Mouse (Mus musculus) urinary bladder, postnatal 10 days (tissue): ENCODE measurements around the gene Fis1.
"Not testable (repeated sequence)": the region's sequence is repeated elsewhere in the genome, so short reads cannot be mapped to it uniquely, and the experiment has no call there.

Experiments
- DNase-seq: peaks from one replicate; pipeline ENCODE4 v3.0.0; 2022; ENCODE audit warnings: low spot score

The Fis1 gene

DNA sequence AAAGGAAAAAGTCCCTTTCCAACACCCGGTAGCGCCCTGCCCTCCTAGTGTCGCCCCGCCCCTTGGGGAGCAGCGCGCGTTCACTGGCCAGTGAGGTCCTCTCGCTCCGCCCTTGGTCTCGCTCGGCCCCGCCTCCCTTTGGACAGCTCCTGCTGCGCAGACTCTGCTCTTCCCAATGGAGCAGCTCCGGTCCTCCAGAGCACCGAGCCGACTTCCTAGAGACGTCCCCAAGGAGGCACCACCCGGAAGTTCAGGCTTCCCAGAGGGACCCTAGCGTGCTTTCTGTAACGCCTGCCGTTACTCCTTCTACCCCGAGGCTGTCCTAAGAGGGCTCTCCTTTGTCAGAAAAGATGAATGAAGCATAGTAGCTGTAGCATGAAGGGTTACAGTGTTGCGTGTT is at the start of gene Fis1:
TSS of gene Fis1 (plus strand) at position 261 of the 400 bp plus-strand sequence.
- peak; percentile 80 for DNase-seq

DNA sequence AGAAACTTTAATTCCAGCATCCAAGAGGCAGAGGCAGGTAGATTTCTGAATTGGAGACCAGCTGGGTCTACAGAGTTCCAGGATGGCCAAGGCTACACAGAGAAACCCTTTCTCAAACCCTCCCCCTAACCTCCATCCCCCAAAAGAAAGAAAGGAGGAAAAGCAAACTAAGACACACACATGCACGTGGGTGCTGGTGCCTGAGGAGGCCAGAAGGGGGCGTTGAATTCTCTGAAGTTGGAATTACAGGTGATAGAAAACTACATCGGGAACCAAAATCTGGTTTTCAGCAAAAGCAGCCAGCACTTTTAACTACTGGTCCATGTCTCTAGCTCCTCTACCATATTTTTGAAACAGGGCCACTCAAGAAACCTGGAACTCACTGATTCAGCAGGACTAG is 48.5 kb upstream of the Fis1 start:
- DNase-seq, result no peak

DNA sequence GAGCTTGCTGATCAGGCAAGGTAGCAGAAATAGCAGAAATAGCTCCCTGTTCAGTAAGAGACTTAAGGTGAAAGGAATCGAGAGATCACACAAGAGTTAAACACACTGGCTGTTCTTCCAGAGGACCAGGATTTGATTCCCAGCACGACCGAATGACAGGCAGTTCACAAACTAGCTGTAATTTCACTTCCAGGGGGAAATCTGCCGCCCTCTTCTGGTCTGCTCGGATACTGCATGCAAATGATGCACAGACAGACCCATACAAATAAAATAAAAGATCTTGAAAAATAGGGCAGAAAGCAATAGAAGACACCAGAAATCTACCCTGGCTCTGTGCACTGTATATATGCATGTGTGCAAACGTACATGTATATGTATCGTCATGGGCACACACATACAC is 47.4 kb upstream of the Fis1 start:
- DNase-seq, result no peak

GRCm38 (mm10) chr5:136907587-136907986 is 45.5 kb upstream of the Fis1 start:
- no peak for DNase-seq

DNA sequence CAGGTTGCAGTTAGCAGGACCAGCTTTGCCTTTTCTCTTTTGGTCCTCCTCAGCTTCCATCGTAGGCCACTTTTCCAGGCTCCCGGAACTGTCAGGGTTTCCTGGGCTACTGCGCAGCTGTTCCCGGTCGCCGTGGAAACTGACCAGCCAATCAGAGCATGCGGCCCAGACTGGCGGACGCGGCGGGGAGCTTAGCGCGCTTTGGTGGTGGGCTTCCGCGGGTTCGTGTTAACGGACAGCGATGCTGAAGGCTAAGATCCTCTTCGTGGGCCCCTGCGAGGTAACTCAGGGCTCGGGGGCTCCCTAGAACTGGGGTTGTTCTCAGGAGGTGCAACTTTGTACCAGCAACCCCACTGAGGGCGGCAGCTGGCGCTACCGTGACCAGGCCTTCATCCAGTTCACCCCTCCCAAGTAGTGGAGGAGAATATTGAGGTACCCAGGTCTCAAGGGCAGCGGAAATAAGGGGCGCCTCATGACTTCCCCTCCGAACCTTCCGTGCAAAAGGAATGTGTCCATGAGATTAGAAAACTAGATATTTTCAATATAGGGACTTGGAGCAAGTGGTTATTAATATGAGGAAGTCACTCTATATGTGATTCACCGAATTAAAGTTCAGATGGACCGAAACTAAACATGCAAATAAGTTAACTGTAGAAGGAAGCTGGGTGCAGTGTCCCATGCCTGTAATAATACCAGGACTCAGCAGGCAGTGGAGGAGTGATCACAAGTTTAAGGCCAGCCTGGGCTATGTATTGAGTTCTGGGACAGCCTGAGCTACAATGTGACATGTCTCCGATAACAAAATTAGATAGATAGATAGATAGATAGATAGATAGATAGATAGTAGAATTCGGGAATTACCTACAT is 44.9 kb upstream of the Fis1 start, which contains the start of gene Ift22:
TSS of gene Ift22 (plus strand) at position 160 of the 867 bp plus-strand sequence.
- DNase-seq, result peak; percentile 85

DNA sequence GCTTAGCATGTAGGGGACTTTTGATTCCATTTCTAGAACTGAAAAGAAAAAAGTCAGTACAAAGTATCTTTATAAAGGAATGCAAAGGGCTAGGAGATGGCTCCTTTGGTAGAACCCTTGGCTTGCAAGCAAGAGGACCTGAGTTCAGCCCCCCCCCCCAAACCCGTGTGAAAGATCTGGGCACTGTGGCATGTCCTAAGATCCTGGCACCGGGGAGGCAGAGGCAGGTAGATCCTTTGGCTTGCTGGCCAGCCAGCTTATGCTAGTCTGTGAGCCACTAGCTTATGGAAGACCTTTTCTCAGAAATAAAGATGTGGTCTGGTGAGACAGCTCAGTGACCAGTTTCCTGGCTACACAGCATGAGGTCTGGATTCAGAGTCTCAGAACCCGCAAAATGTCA is 38.9 kb upstream of the Fis1 start:
- no peak for DNase-seq

DNA sequence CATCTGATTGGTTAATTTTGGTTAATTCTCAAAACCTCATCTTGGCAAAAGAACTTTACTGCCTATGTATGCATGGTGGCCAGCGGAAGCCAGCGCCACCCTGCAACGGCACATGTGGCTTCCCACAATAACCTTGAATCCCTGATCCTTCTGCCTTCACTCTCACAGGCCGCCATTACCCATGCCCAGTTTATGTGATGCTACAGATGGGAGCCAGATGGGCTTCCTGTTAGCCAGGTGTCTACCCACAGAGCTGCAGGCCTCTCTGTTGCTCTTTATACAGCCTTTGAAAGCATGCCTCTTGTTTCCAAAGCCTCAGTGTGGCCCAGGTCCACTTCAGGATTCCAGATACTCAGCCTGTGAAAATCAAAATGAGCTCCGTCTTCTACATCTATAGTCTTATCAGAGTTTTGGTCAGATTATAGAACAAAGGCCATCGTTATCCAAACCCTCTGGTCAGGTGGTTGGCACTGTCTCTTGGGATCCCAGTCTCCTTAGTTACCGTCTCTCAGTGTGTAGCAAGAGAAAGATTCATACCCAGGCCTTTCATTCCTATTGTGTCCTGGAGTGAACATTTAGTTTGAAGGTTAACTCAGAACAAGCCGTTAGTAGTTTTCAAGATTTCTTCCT is 35.3 kb upstream of the Fis1 start:
- DNase-seq, result no peak

DNA sequence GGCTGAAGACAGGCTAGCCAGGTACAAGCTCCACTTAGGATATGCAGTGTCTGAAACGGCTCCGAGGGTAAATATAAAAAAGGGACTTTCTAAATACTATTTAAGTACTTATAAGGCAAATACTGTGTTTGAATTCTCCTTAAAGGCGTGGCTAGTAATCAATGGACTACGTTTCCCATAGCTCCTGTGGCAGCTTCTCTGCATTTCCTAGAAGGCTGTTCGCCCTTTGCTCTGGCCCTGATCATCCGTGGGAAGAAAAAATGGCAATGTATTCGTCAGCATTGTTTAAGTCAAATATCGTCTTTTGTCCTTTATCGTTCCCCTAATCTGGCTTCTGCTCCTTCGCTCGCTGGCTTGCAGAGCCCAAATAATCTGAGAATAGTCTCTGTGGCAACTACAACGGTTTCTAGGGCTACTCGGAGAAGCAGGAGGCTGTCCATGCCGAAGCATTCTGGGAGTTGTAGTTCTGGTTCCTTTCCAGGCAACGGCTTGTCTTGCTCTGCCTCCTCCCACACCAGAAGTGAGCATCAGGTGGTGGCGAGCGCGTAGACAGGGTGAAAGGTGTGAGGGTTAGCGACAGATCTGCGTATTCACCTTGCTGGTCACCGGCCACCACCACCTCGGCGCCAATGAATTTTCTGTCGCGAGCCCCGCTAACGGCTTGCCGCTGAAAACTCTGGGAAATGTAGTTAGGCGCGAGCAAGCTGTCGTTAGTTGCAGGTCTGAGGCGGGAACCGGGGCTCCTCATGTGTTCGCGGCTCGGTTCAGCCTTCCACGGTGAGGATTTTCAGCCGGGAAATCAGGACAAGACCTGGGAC is 34.2 kb upstream of the Fis1 start:
- DNase-seq, result no peak

- no peak for DNase-seq
These were observed 33.4 kb upstream of the Fis1 start for GRCm38 (mm10) chr5:136919546-136920301.

DNA sequence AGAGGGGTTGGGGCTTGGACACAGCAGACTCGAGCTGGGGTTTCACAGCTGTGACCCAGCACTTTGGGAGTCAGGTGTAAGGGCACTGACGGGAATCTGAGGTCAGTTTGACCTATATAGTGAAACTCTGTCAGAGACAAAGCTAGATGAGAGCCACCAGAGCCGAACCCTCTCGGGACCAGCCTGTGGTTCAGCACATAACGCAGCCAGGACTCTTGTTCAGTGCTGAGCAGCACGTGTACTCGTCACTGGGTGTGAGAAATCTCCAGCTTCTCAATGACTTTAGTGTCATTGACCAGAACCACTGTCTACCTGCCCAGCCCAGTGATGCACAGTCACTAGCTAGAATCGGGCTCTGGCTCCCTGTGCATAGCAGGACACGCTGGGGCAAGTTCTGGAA is 30.2 kb upstream of the Fis1 start:
- no peak for DNase-seq

DNA sequence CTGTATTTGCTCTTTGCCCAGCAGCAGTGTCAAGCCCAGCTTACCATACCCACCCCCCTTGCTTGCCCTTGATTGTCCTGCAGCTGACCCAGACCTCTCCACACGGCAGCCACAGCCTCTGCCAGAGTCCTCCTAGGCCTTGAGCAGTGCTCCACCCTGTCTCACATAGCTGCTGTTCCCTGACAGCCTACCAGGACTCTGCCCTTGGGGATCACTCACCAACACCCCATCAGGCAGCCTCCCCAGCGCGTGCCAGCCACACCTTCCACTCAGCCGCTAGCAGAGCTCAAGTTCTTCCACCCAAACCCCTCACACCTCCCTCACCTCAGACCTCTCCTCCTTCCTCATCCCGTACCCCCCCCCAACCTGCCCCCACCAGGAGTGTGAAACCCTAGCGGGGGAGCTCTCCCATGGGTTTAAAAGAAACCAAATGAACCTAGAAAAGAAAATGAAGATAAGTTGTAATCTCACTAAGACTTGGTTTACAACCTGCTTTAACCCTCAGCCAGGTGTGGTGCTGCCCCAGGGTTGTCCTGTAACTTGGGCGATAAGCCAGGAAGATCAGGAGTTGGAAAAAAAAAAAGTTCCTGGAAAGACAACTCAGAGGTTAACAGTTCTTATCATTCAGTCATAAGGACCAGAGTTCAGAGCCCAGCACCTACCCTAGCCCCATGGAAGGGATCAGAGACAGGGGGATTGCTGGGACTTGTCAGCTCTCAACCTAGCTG is 29.2 kb upstream of the Fis1 start:
- DNase-seq, result no peak

DNA sequence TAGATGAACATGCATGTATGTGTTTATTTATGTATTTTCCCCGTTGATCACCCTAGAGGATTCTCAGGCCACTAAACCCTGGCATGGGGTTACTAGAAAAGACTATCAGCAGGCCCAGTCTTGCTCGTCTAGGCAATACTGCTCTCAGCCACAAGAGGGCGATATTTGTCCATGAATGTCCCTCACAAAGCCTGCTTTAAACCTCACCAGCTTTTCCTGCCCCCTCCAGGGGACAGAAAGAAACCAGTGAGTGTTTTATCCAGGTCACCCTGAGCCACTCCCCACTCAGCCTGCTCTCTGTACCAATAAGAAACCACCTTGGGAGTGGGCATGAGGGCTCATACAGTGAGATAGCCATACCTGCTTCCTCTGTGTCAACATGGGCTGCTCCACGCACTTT is 24.0 kb upstream of the Fis1 start:
- DNase-seq, result peak; percentile 41

GRCm38 (mm10) chr5:136931896-136932295 is 21.2 kb upstream of the Fis1 start:
- DNase-seq, result no peak

GRCm38 (mm10) chr5:136932956-136933355 is 20.1 kb upstream of the Fis1 start:
- DNase-seq, result no peak

DNA sequence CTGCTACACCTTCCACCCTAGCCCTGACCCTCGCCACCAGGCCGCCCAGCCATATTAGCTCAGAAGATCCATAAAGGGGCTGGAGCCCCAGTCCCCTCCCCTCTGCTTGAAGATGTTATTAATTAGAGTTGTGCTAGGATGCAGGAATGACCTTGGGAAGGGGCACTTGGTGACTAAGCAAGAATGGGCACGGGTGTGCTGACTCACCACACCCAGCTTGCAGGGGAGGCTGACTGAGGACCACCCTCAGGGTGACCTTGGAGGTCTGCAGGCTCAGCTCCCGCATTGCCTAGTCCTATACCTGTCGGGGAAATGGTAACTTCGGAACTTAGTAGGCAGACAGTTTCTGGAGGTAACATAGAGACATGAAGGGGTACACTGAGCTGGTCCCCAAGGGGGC is 19.1 kb upstream of the Fis1 start:
- DNase-seq, result no peak

DNA sequence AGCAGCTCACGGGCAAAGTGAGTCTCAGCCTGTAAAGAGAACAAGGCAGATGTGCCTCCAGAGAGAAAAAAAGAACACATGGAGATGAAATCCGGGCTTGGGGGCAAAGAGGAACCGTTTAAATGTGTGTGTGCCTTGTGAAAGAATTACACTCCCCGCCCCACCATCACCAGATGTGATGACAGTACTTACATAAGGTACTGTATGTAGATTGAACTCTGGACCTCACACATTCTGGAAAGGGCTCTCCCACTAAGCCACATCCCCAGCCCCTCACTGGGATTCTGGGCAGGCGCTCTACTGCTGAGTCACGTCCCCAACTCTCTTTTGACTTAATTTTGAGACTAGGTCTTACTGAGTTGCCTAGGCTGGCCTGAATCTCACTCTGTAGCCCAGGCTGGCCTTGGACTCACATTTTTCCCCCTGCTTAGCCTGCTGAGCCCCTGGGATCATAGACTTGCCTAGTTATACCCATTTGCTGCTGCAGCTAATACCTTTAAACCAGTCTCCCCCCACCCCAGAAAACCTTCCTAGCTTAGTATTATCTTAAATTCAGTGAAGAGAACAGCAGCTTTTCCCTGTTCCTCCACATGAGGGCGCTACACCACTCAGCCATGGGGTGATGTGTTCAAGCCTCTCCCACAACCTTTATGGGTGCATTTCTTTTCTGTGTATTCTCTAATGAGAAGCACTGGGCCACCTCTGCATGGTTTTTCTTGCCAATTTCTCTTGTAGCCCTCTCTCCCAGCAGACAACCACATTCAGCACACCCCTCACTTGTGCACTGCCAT is 17.0 kb upstream of the Fis1 start:
- no peak for DNase-seq

DNA sequence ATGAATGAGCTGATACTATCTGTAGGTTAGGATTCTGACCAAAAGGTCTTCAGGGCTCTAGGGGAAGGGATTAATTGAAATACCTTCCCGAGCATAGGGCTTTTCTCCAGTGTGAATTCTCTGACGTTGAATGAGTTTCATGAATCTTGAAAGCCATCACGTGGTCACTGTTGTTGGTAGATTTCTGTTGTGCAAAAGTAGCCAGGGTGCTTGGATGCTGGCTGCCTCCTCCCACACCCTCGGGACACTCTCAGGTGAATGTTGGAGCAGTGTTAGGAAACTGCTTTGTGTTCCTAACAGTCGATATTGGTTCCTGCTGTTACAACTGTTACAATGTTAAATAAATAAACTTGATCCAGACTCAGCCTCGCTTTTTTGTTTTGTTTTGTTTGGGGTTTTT is 16.3 kb upstream of the Fis1 start:
- no peak for DNase-seq

- DNase-seq, result no peak
These were observed 15.5 kb upstream of the Fis1 start for GRCm38 (mm10) chr5:136937621-136938020.

GRCm38 (mm10) chr5:136939284-136939683 is 13.8 kb upstream of the Fis1 start:
- DNase-seq, result no peak

DNA sequence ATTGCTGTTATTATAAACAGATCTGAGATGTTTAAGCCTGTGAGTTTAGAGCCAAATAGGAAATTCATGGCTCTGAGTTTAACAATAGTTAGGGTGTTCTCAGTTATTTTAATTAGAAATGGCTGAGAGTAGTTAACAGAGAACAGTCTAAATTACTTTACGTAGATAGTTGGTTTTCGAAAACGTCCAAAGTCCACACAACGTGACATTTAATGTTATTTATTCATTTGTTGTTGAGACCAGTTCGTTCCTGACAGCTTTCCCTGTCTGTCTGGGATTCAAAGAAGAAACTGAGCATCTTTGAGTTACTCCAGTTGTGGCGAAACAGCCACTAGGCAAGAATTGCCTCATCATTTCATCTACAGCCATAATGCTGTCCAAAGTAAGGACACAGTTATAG is 13.0 kb upstream of the Fis1 start:
- not testable (repeated sequence) for DNase-seq
